Mouse (Mus musculus): ENCODE results near the gene Pard3. TPM values are rescaled to one million over a fixed set of nuclear protein-coding genes. Genes with fewer than 3 reads are reported as not detected.

Gene Pard3
- total and polyA plus RNA-seq, 3 experiments = 0.51 to 1.3 (median 0.94) TPM

GRCm38 (mm10) chr8:127440834-127441485 is 377.3 kb downstream of the Pard3 start (continued):
- TF ChIP-seq NRF1 (IDR thresholded peaks at IDR 0.05; ENCODE audit: low read depth, low read length) (0 out of 2 replicates have a peak, but pooled peaks have one; percentile 15), UBTF (IDR thresholded peaks at IDR 0.05; ENCODE audit: low read depth, low read length) (no peak), EP300 (IDR thresholded peaks at IDR 0.05; ENCODE audit: low read length) (0 out of 2 replicates have a peak, but pooled peaks have one; percentile 20), CHD2 (IDR thresholded peaks at IDR 0.05; ENCODE audit: low read length) (no peak), PAX5 (IDR thresholded peaks at IDR 0.05; ENCODE audit: low read length) (no peak), JUND (conservative IDR thresholded peaks at IDR 0.05; ENCODE audit: low read depth, low read length) (no peak), ZMIZ1 (IDR thresholded peaks at IDR 0.05; ENCODE audit: low read depth, low read length) (peak; percentile 72), MXI1 (IDR thresholded peaks at IDR 0.05; ENCODE audit: low read depth, low read length) (0 out of 2 replicates have a peak, but pooled peaks have one; percentile 57), NELFE (IDR thresholded peaks at IDR 0.05; ENCODE audit: low read depth, low read length) (peak; percentile 72; the same call in 1 of the 2 replicates), TCF12 (IDR thresholded peaks at IDR 0.05; ENCODE audit: low read depth, low read length) (peak; percentile 78; the same call in 1 of the 2 replicates), SMC3 (IDR thresholded peaks at IDR 0.05; ENCODE audit: low read depth, low read length) (no peak; the same call in 1 of the 2 replicates)

GRCm38 (mm10) chr8:127447401-127447800 is 383.7 kb downstream of the Pard3 start:
- H3K9me3 ChIP-seq (replicated peaks; ENCODE audit: low read length) = no peaks in the 10 kb centered on the region
- H3K9ac ChIP-seq (ENCODE audit: insufficient read depth, low read depth) = no peak overlapping the region
- DNase-seq (ENCODE audit: extremely low read depth) = no peak
- no peaks in the 10 kb centered on the region for H3K27me3 ChIP-seq (replicated peaks)
- in situ Hi-C loops (cut with MboI; ENCODE audit: low pct_ligation_motif_present, low pct_unique_long_range_greater_than_20kb, low sequenced_read_pairs) (loop anchor here (25.0 kb wide), 1 partner anchor 915 kb away; the partner anchor contains the start of gene Nrp1), dilution Hi-C loops (cut with MboI; ENCODE audit: extremely low pct_ligation_motif_present, extremely low pct_unique_long_range_greater_than_20kb, low sequenced_read_pairs) (no loop called here)
- no peaks in the 10 kb centered on the region for H3K36me3 ChIP-seq (replicated peaks in 1 of 2; ENCODE audit: control insufficient read depth in 1 of 2, insufficient read depth in 1 of 2, low read length in 1 of 2)
- H3K4me3 ChIP-seq (replicated peaks in 1 of 3; ENCODE audit: low read depth in 2 of 3, low read length in 2 of 3, poor library complexity in 1 of 3) = no peak overlapping the region
- no peak overlapping the region for H3K27ac ChIP-seq (ENCODE audit: insufficient read depth, low read depth)
- H3K4me1 ChIP-seq (ENCODE audit: control insufficient read depth in 1 of 2, insufficient read depth in 2 of 2) = peaks cover 10 to 36% of the 10 kb centered on the region in 2 experiments
- TF ChIP-seq TBP (conservative IDR thresholded peaks at IDR 0.05; ENCODE audit: low read depth, low read length) = no peak
- no peak for TF ChIP-seq SMC3 (IDR thresholded peaks at IDR 0.05; ENCODE audit: low read depth, low read length)
- TF ChIP-seq HCFC1 (IDR thresholded peaks at IDR 0.05; ENCODE audit: low read depth, low read length) = no peak
- TF ChIP-seq JUND (conservative IDR thresholded peaks at IDR 0.05; ENCODE audit: low read depth, low read length) = no peak
- TF ChIP-seq ZMIZ1 (IDR thresholded peaks at IDR 0.05; ENCODE audit: low read depth, low read length) = no peak
- no peak for TF ChIP-seq IRF4 (IDR thresholded peaks at IDR 0.05; ENCODE audit: low read depth, low read length)
- no peak for TF ChIP-seq ELF1 (IDR thresholded peaks at IDR 0.05; ENCODE audit: low read depth, low read length)
- TF ChIP-seq GABPA (IDR thresholded peaks at IDR 0.05; ENCODE audit: insufficient replicate concordance, low read depth, low read length) = no peak
- no peak for TF ChIP-seq UBTF (IDR thresholded peaks at IDR 0.05; ENCODE audit: low read depth, low read length)
- TF ChIP-seq SIN3A (IDR thresholded peaks at IDR 0.05; ENCODE audit: low read length) = no peak
- H3K4me2 ChIP-seq (ENCODE audit: insufficient read depth, low read depth, poor library complexity, severe bottlenecking) = no peak overlapping the region
- H3K79me2 ChIP-seq (replicated peaks; ENCODE audit: control insufficient read depth, extremely low read depth, insufficient read depth, poor library complexity, severe bottlenecking) = no peaks in the 10 kb centered on the region
